Mouse (Mus musculus) CH12.LX (cell line): Measurements from ENCODE around the gene Ate1.

Experiments
- CHD1 ChIP-seq: IDR thresholded peaks from 2 replicates; pipeline ENCODE4 v1.6.1; 2012; ENCODE audit warnings: low read depth, low read length, improper control_type of control experiment, inconsistent platforms
- MAZ ChIP-seq: IDR thresholded peaks from 2 replicates; pipeline ENCODE4 v1.6.1; 2012; ENCODE audit warnings: low read depth, mild to moderate bottlenecking, inconsistent platforms, low read length, improper control_type of control experiment, moderate library complexity
- MEF2A ChIP-seq: IDR thresholded peaks from 2 replicates; pipeline ENCODE4 v1.6.1; 2014; ENCODE audit warnings: low read depth, mild to moderate bottlenecking, inconsistent platforms, low read length, improper control_type of control experiment, borderline replicate concordance
- TCF12 ChIP-seq: IDR thresholded peaks from 2 replicates; pipeline ENCODE4 v1.6.1; 2014; ENCODE audit warnings: low read depth, mild to moderate bottlenecking, inconsistent platforms, low read length, improper control_type of control experiment
- ZKSCAN1 ChIP-seq: IDR thresholded peaks from 2 replicates; pipeline ENCODE4 v1.6.1; 2012; ENCODE audit warnings: low read depth, inconsistent platforms, low read length, improper control_type of control experiment, borderline replicate concordance

DNA sequence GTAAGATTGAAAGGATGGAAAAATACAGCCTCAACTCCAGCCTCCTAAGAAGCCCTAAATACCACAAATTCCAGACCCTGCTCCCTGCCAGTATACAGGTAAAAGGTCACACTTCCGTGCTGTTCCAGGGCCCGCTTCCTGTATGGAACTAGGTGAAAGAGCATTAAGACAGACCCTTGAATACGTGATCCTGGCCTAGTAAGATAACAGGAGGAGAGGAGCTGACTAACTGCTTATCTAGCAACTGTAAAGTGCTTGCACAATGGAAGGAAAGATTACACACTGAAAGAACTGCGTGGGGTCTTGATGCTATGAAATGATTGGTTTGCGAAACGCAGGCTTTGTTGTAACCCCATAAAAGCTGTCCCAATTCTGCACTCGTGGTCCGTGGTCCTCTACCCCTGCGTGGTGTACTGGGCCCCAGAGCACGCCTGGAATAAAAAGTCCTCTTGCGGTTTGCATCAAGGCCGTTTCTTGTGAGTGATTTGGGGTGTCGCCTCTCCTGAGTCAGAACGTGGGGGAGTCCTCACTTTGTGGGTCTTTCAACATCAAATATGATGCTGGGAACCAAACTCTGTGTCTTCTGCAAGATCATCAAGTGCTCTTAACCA, 748 bp upstream of the Ate1 start:
- TF ChIP-seq MAZ (no peak), MEF2A (no peak), TCF12 (no peak), CHD1 (no peak), ZKSCAN1 (no peak)
